Mouse (Mus musculus): Measurements from ENCODE around the gene Calhm3. TPM values are rescaled to one million over a fixed set of nuclear protein-coding genes. Genes with fewer than 3 reads are reported as not detected.

The Calhm3 gene
- not detected in 2 replicates for polyA plus RNA-seq (2016; fragmentation: Nextera tagmentation; extraction: Ambion mirVana)

DNA sequence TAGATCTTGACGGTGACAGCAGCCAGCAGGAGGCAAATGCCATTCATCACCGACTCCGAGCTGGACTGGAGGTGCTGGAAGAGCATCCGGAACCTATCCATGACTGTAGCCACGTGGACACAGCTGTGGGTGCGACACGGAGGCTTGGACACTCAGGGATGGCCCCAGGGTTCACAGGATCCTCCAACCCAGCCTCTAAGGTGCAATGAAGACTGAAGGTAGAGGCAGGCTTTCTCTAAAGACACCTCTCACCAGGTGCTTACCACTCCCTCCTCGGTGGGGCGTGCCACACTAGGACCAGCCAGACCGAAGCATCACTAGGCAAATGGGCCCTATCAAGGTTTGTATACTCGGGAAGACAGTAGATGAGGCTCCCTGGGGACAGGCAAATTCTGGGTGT, at the start of gene Calhm3:
TSS of gene Calhm3 (minus strand) at position 101 of the 400 bp plus-strand sequence.
- 72% methylated on average over 11 of the region's 11 CpGs for WGBS (ENCODE audit: insufficient replicate concordance)
- Histone ChIP-seq H3K4me2 (no peak within 1 kb of the TSS), H3K36me3 (no peaks in the 10 kb centered on the region), H3K4me1 (no peaks in the 10 kb centered on the region), H3K4me3 (no peak within 1 kb of the TSS), H3K9me3 (replicated peaks) (no peaks in the 10 kb centered on the region), H3K27me3 (replicated peaks) (peaks cover 7% of the 10 kb centered on the region; the same call in 1 of the 2 replicates), H3K9ac (no peak within 1 kb of the TSS), H3K27ac (no peak within 1 kb of the TSS)
- ATAC-seq: no peak

DNA sequence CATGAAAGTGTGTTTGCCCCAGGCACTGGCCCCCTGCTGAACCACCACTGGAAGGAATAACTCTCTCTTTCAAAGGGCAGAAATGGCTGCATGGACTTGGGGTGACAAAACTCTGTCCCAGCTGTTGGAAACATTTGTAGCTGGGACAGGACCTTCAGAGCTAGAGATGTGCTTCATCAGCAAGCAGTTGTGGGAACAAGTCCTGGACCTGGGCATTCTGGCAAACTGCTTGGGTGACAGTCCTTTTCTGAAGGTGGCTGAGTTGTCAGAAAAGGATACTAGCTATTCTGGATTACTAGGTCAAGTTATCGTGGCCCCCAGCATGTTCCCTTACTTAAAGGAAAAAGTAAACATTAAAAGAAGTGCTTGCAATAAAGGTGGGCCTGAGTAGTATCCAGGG, 48.6 kb upstream of the Calhm3 start:
- Histone ChIP-seq H3K27me3 (replicated peaks) (0 out of 2 replicates have a peak, but pooled peaks cover 4% of the 10 kb centered on the region), H3K4me1 (no peaks in the 10 kb centered on the region), H3K27ac (no peak overlapping the region), H3K9ac (no peak overlapping the region), H3K4me3 (no peak overlapping the region), H3K4me2 (no peak overlapping the region), H3K36me3 (no peaks in the 10 kb centered on the region), H3K9me3 (replicated peaks) (no peaks in the 10 kb centered on the region)
- 68% methylated on average over 1 of the region's 1 CpGs for WGBS (ENCODE audit: insufficient replicate concordance)
- no peak for ATAC-seq

DNA sequence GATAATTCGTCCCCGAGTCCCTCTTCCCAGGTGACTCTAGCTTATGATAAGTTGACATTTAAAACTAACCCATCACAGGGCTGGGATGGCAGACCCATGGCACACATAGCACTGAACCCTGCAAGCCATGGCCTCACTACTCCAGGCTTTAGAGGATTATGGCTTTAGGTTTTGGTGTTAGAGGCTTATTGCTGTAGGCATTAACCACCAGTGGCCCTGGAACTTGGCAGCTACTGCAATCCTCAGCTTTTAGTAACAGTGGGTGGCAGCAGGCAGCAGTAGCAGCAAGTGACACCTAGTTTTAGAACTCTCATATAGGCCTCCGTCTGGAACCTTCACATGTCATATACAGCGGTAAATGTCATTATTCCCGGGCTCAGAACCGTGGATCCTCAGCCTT, 47.1 kb upstream of the Calhm3 start:
- Histone ChIP-seq H3K4me3 (no peak overlapping the region), H3K9me3 (replicated peaks) (no peaks in the 10 kb centered on the region), H3K9ac (no peak overlapping the region), H3K27ac (no peak overlapping the region), H3K27me3 (replicated peaks) (0 out of 2 replicates have a peak, but pooled peaks cover 4% of the 10 kb centered on the region), H3K4me1 (no peaks in the 10 kb centered on the region), H3K36me3 (no peaks in the 10 kb centered on the region), H3K4me2 (no peak overlapping the region)
- WGBS (ENCODE audit: insufficient replicate concordance): 59% methylated on average over 6 of the region's 6 CpGs
- no peak for ATAC-seq

DNA sequence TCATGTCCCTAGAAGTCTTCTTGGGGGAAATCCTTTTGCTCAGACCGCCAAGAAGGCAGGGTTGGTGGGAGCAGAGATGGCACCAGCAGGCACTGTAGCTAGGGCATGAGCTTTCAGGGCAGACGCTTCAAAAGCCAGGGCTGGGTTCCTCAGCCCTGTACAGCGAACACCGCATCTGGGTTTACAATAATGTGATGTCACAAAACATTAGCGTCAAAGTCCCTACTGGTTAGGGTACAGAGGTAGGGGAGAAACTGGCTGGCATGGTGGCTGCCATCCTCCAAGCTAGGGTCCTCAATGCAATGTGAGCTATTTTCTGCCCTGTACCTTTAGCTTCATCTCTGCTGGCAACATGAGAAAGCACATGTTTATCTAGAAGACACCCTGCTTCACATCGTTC, 45.5 kb upstream of the Calhm3 start:
- Histone ChIP-seq H3K27ac (no peak overlapping the region), H3K4me1 (no peaks in the 10 kb centered on the region), H3K36me3 (no peaks in the 10 kb centered on the region), H3K27me3 (replicated peaks) (0 out of 2 replicates have a peak, but pooled peaks cover 4% of the 10 kb centered on the region), H3K9ac (no peak overlapping the region), H3K9me3 (replicated peaks) (no peaks in the 10 kb centered on the region), H3K4me3 (no peak overlapping the region), H3K4me2 (no peak overlapping the region)
- no peak for ATAC-seq
- WGBS (ENCODE audit: insufficient replicate concordance): 82% methylated on average over 6 of the region's 6 CpGs

DNA sequence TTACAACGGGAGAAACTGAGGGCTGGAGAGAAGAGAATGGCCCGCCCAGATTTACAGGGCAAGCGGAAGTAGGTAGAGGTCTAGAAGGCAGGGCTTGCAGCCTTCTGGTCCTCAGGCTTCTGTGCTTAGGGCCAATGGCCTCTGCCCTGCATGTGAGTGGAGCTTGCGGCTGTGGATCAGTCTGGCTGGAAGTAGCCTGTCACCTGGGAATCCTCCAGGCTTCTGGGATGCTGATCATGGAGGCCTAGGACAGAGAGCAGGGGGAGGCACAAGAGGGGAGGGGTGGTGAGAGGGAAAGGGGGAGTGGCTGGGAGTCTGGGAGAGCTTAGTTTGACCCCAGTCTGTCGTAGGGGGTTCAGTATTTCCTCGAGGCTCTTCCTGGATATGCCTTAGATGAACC, 44.9 kb upstream of the Calhm3 start:
- H3K9ac ChIP-seq: no peak overlapping the region
- no peak overlapping the region for H3K4me3 ChIP-seq
- no peak for ATAC-seq
- H3K4me2 ChIP-seq: no peak overlapping the region
- no peaks in the 10 kb centered on the region for H3K36me3 ChIP-seq
- H3K27ac ChIP-seq: no peak overlapping the region
- 0 out of 2 replicates have a peak, but pooled peaks cover 4% of the 10 kb centered on the region for H3K27me3 ChIP-seq (replicated peaks)
- no peaks in the 10 kb centered on the region for H3K9me3 ChIP-seq (replicated peaks)
- no peaks in the 10 kb centered on the region for H3K4me1 ChIP-seq
- 57% methylated on average over 6 of the region's 6 CpGs for WGBS (ENCODE audit: insufficient replicate concordance)

DNA sequence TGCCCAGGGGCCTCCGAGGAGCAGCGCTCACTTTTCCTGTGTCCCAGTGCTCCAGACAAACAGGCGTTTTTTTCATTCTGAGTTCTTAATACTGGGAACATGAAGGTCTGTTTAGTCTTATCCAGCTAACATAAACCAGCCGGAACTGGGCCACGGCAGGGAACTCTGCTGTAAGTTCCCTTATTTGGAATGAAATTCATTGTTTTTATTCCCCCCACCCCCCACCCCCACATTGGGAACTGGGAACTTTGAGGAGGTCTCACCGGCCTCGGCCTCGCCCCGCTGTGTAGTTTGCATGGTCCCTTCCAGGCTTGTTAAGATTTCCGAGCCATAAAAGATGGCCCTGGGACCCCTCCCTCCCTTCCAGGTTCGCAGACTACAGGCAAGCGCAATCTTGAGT, 44.4 kb upstream of the Calhm3 start:
- WGBS (ENCODE audit: insufficient replicate concordance): 61% methylated on average over 12 of the region's 12 CpGs
- no peaks in the 10 kb centered on the region for H3K36me3 ChIP-seq
- H3K27ac ChIP-seq: no peak overlapping the region

DNA sequence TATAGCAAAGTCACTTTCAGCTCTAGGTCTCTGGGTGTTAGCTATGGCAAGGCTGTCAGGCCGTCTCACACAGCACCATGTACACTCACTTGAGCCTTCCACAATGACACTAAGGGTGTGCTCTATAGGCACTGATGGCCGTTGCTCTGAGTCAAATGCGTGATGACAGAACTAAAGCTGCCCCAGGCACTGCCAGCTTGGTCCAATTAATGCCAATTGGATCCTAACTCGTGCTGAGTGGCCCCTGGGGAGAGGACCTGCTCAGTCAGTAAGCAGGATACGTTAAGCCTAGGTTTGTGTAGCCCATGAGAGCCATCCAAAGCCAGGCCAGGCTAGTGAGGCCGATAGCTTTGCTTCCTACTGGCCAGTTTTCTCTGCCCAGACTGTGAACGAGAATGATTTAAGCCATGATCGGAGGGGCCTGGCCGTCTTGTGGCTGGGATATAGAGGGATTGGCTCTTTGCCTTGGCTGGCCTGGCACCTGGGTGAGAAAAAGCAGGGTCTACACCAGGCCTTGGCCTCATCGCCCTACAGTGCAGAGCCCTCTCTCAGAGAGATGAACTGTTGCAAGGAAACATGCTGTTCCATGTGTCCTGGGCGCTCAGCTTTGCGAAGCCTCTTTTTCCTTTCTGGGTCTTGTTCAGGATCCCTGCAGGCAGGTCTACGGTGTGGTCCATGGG, 41.2 kb upstream of the Calhm3 start:
- Histone ChIP-seq H3K9me3 (replicated peaks) (no peaks in the 10 kb centered on the region), H3K4me1 (no peaks in the 10 kb centered on the region), H3K27me3 (replicated peaks) (0 out of 2 replicates have a peak, but pooled peaks cover 4% of the 10 kb centered on the region), H3K4me3 (no peak overlapping the region), H3K36me3 (no peaks in the 10 kb centered on the region), H3K9ac (no peak overlapping the region), H3K4me2 (no peak overlapping the region), H3K27ac (no peak overlapping the region)
- no peak for ATAC-seq
- WGBS (ENCODE audit: insufficient replicate concordance): 68% methylated on average over 13 of the region's 13 CpGs

More for the DNA sequence above, 44.4 kb upstream of the Calhm3 start:
- Histone ChIP-seq H3K4me3 (no peak overlapping the region), H3K9ac (no peak overlapping the region), H3K4me2 (no peak overlapping the region), H3K4me1 (no peaks in the 10 kb centered on the region), H3K9me3 (replicated peaks) (no peaks in the 10 kb centered on the region), H3K27me3 (replicated peaks) (0 out of 2 replicates have a peak, but pooled peaks cover 4% of the 10 kb centered on the region)
- no peak for ATAC-seq

DNA sequence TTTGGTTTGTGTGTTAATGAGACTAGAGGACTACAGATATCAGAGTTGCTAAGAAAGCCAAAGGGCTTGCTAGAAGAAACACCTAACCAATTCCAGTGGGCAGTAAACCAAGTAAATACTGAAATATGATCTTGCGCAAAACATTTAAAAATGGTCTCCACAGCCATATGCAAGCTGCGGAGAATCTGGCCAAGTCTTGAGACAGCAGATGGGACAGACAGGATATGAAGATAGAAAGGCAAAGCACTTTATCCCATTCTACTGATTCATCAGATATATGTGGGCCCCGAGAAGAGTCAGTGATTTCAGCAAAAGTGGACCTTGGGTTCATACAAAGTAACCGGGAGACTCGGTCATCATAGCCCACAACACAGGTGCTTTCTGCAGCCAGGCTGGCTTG, 34.6 kb upstream of the Calhm3 start:
- no peak overlapping the region for H3K27ac ChIP-seq
- no peak overlapping the region for H3K4me3 ChIP-seq
- 0 out of 2 replicates have a peak, but pooled peaks cover 6% of the 10 kb centered on the region for H3K9me3 ChIP-seq (replicated peaks)
- H3K27me3 ChIP-seq (replicated peaks): no peaks in the 10 kb centered on the region
- 87% methylated on average over 5 of the region's 5 CpGs for WGBS (ENCODE audit: insufficient replicate concordance)
- no peak overlapping the region for H3K9ac ChIP-seq
- no peak for ATAC-seq
- H3K4me1 ChIP-seq: no peaks in the 10 kb centered on the region
- H3K4me2 ChIP-seq: no peak overlapping the region
- H3K36me3 ChIP-seq: no peaks in the 10 kb centered on the region

DNA sequence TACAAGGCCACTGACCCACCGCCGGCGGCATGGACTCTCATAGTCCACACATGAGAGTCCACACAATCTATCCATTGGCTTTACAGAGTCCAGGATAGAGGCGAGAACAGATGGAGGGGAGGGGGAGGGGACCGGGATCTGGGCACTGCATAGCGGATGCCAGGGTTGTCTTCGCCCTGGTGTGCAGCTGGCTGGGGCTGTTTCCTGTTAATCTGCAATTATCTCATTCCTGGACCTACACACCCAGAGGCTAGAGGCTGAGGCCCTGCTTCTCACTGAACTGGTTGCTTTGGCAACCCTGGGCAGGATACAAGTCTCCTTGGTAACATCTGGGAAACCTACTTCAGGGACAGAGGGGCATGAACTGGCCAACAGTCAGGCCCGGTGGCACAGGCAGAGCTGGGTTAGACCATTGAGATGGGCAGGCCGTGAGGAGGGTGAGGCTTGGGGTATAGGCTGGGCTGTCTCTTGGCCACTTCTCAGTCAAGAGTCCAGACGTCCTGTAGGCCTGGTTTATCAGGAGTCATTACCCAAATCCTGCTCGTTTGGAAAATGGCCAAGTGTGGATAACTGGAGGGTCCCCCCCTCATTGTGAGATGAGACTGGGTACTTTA, 31.1 kb upstream of the Calhm3 start:
- H3K27ac ChIP-seq: no peak overlapping the region
- 66% methylated on average over 11 of the region's 11 CpGs for WGBS (ENCODE audit: insufficient replicate concordance)
- H3K9ac ChIP-seq: no peak overlapping the region
- H3K9me3 ChIP-seq (replicated peaks): 0 out of 2 replicates have a peak, but pooled peaks cover 6% of the 10 kb centered on the region
- H3K4me3 ChIP-seq: no peak overlapping the region
- no peak for ATAC-seq
- peaks cover 15% of the 10 kb centered on the region for H3K27me3 ChIP-seq (replicated peaks)
- no peaks in the 10 kb centered on the region for H3K36me3 ChIP-seq
- no peak overlapping the region for H3K4me2 ChIP-seq
- no peaks in the 10 kb centered on the region for H3K4me1 ChIP-seq

DNA sequence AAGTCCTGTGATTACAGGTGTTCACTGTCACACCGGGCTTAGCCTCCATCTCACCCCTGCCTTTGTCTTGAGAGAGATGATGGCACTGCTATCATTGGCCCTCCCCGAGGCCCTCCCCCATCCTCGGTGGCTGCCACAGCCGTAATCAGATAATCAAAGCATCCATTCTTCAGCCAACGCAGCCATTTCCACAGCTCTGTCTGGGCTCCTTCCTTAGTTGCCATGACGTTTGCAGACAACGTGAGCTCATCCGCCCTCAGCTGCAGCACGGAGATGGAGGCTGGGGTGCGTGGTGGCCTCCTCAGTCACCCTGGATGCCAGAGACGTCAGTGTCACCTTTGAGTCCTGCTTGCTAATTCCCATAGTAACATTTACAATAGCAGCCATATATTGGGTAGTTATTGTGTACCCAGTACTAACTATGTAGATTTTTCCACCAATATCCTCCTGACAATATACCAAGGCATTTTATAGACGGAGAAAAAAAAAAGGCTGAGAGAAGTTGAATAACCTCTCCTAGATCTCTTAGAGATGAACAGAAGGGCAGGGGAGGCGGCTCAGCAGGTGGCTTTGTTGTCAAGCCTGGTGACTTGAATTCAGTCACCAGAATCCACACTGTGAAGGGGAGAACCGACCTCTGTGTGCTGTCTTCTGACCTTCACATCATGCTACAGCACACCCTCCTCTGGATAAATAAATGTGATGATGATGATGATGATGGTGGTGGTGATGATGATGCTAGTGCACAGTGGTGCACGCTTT, 29.1 kb upstream of the Calhm3 start:
- no peaks in the 10 kb centered on the region for H3K36me3 ChIP-seq
- no peak overlapping the region for H3K4me3 ChIP-seq
- no peak overlapping the region for H3K27ac ChIP-seq
- no peak overlapping the region for H3K9ac ChIP-seq
- peaks cover 26% of the 10 kb centered on the region for H3K27me3 ChIP-seq (replicated peaks)
- 37% methylated on average over 15 of the region's 15 CpGs for WGBS (ENCODE audit: insufficient replicate concordance)
- H3K9me3 ChIP-seq (replicated peaks): no peaks in the 10 kb centered on the region
- no peak for ATAC-seq
- H3K4me1 ChIP-seq: no peaks in the 10 kb centered on the region
- H3K4me2 ChIP-seq: no peak overlapping the region

DNA sequence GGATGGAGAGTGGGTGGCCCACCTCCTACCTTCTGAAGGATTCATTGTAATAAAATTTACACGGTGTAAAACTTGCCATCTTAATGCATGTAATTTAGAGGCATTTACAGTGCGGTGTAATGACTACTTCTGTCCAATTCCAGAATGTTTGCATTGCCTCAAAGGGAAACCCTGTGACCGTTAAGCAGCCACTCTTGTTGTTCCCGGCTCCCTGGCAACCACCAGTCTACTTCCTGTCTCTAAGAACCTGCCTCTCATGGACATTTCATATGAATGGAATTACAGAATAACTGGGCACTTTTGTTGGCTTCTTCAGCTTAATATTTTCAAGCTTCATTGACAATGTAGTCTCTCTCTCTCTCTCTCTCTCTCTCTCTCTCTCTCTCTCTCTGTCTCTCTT, 27.2 kb upstream of the Calhm3 start:
- 48% methylated on average over 4 of the region's 4 CpGs for WGBS (ENCODE audit: insufficient replicate concordance)
- no peak overlapping the region for H3K4me2 ChIP-seq
- no peak for ATAC-seq

DNA sequence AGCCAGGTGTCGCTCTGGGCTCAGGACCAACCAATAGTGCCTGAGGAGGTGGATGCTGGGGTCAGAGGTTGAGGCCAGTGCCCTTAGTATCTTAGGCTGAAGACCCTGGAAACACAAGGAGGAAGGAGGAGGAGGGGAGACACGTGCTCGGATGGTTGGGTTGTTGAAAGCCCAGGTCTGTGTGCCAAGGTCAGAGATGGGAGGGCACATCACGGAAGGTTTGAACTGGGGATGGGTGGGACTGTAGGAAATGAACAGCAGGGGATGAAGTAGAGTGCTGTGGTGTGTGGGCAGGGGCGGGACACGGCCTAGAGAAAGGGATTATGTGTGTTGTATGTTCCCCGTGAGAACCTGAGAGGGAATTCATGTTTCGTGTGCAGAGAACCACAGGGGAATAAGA, 26.7 kb upstream of the Calhm3 start:
- Histone ChIP-seq H3K4me1 (no peaks in the 10 kb centered on the region), H3K4me2 (no peak overlapping the region), H3K9me3 (replicated peaks) (no peaks in the 10 kb centered on the region), H3K9ac (no peak overlapping the region), H3K36me3 (no peaks in the 10 kb centered on the region), H3K4me3 (no peak overlapping the region), H3K27ac (no peak overlapping the region), H3K27me3 (replicated peaks) (peaks cover 50% of the 10 kb centered on the region)
- ATAC-seq: no peak
- WGBS (ENCODE audit: insufficient replicate concordance): 55% methylated on average over 8 of the region's 8 CpGs

More for the DNA sequence above, 27.2 kb upstream of the Calhm3 start:
- no peak overlapping the region for H3K4me3 ChIP-seq
- peaks cover 44% of the 10 kb centered on the region for H3K27me3 ChIP-seq (replicated peaks)
- no peak overlapping the region for H3K27ac ChIP-seq
- H3K9me3 ChIP-seq (replicated peaks): no peaks in the 10 kb centered on the region
- no peak overlapping the region for H3K9ac ChIP-seq
- H3K36me3 ChIP-seq: no peaks in the 10 kb centered on the region
- H3K4me1 ChIP-seq: no peaks in the 10 kb centered on the region

Measured in liver, embryonic 12.5 days (tissue).